Mouse (Mus musculus): ENCODE measurements around the gene P4hb.

GRCm38 (mm10) chr11:120622805-120623204, 49.8 kb upstream of the P4hb start:
- TF ChIP-seq POLR2A (IDR thresholded peaks at IDR 0.05; ENCODE audit: low read depth, low read length) (no peak), CTCF (IDR thresholded peaks at IDR 0.05; ENCODE audit: borderline replicate concordance, insufficient read depth, low read length) (no peak)
